Mouse (Mus musculus): Measurements from ENCODE around the gene Ankfn1. TPM values are rescaled to one million over a fixed set of nuclear protein-coding genes. Genes with fewer than 3 reads are reported as not detected.

The Ankfn1 gene
- polyA plus RNA-seq, 1 experiment from 2014 or later, result 4.2 TPM

DNA sequence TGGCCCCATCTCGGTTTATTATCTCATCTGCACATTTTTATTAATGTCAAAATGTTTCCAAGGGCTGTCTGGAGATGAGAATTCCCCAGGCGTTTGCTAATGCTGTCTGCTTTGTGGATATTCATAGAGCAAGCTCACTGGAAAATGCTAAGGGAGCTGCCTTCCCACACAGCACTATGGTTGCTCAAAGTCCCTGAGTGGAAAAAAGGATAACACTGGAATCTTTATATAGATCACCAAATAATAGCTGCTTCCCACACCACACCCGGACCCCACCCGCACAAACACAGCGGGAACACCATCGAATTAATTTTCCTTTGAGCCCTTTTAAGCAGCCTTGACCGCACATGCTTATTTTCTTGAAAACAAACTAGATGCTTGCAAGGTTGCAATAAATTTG, 169.4 kb downstream of the Ankfn1 start:
- H3K27ac ChIP-seq (replicated peaks), result no peak overlapping the region
- H3K9ac ChIP-seq (replicated peaks), result no peak overlapping the region
- WGBS, result 70% methylated on average over 7 of the region's 7 CpGs
- H3K4me1 ChIP-seq, result no peaks in the 10 kb centered on the region
- no peak overlapping the region for H3K4me2 ChIP-seq (replicated peaks)
- ATAC-seq (replicated peaks), result no peak
- no peaks in the 10 kb centered on the region for H3K9me3 ChIP-seq
- no peak overlapping the region for H3K4me3 ChIP-seq
- H3K27me3 ChIP-seq, result no peaks in the 10 kb centered on the region
- H3K36me3 ChIP-seq, result no peaks in the 10 kb centered on the region

DNA sequence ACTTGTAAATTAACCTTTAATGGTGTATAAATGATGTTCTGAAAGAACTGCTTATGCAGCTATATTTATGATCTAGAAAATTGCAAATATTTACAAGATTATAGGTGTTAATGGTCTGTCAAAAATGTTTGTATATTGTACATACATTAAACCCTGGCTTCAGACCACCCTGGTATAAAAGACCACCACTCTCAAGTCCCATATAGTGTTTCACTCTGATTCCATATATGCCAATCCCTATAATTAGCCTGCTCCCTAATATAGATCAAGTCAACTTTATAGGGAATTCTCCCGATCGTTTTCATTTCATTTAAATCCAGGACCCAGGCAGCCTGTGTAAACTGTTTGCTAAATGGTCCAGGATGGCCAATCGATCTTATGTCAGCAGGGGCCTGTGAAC, 170.2 kb downstream of the Ankfn1 start:
- Histone ChIP-seq H3K4me3 (no peak overlapping the region), H3K4me2 (replicated peaks) (no peak overlapping the region), H3K36me3 (no peaks in the 10 kb centered on the region), H3K4me1 (no peaks in the 10 kb centered on the region), H3K9ac (replicated peaks) (no peak overlapping the region), H3K9me3 (no peaks in the 10 kb centered on the region), H3K27me3 (no peaks in the 10 kb centered on the region), H3K27ac (replicated peaks) (no peak overlapping the region)
- 75% methylated on average over 3 of the region's 3 CpGs for WGBS
- no peak for ATAC-seq (replicated peaks)

DNA sequence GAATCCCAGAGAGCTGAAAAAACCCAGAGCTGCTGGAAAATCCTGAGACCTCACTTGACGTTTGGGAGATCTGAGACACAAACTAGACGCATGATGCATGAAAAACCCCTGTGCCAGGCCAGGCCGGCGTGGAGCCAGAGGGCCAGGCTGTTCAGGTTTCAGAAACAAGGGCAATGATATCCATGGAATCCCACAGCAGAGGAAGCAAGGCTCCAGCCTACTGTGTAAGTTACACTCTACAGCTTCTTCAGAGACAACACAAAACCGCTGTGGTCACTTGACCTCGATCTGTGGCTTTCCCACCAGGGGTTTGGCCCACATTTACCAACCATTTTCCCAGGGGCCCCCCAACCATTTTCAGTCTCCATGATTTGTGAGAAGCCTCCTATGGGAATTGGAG, 171.1 kb downstream of the Ankfn1 start:
- Histone ChIP-seq H3K9ac (replicated peaks) (no peak overlapping the region), H3K27me3 (no peaks in the 10 kb centered on the region), H3K9me3 (no peaks in the 10 kb centered on the region), H3K4me2 (replicated peaks) (no peak overlapping the region), H3K27ac (replicated peaks) (no peak overlapping the region), H3K4me3 (no peak overlapping the region), H3K36me3 (no peaks in the 10 kb centered on the region), H3K4me1 (no peaks in the 10 kb centered on the region)
- no peak for ATAC-seq (replicated peaks)
- 90% methylated on average over 6 of the region's 6 CpGs for WGBS

DNA sequence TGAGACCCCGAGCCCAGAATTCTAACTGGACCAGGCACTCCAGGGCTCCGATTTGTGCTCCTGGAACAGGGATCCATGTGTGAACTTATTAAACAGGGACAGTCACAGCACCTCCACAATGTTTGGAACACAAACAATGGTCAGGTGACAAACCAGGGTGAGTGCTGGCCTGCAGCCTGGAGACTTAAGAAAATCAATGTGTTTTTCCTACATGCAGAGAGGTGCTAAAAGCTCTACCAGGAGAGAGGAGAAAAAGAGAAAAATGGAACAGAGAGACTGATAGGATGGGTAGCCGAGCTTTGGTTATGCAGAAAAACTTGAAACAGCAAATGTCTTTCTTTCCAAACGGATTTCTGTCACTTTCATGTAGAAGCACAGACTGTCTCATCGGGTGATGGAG, 174.5 kb downstream of the Ankfn1 start:
- ATAC-seq (replicated peaks), result no peak
- H3K4me2 ChIP-seq (replicated peaks), result no peak overlapping the region
- H3K9ac ChIP-seq (replicated peaks), result no peak overlapping the region
- no peaks in the 10 kb centered on the region for H3K9me3 ChIP-seq
- H3K4me3 ChIP-seq, result no peak overlapping the region
- no peaks in the 10 kb centered on the region for H3K36me3 ChIP-seq
- H3K4me1 ChIP-seq, result no peaks in the 10 kb centered on the region
- no peak overlapping the region for H3K27ac ChIP-seq (replicated peaks)
- H3K27me3 ChIP-seq, result no peaks in the 10 kb centered on the region
- 85% methylated on average over 5 of the region's 5 CpGs for WGBS

DNA sequence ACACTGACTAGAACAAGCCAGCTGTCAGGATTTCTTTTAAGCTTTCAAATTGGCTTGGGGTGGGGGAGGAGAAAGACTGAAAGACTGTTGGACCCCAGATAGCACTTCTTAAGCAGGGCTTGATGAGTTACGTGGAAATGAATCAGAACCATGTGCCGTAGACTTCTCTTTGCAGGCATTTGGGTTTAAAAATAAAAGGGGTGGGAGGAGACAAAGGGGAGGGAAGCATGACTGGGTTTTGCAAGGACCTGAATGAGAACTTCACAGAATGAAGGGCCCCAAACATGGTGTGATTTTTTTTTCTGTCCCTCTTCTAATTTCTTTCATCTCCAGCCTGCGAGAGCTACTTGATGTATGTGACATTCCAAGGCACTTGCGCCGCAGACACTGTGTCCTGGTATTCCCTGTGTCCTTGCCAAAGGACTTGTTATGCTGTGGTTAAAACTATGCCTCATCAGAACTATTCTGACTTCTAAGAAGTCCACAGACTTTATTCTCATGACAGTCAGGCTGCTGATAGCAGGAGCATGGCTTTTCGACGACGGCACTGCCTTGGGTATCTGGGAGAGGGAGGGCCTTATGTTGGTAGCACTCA, 176.4 kb downstream of the Ankfn1 start:
- Histone ChIP-seq H3K36me3 (no peaks in the 10 kb centered on the region), H3K9me3 (no peaks in the 10 kb centered on the region), H3K4me1 (no peaks in the 10 kb centered on the region), H3K9ac (replicated peaks) (no peak overlapping the region), H3K27ac (replicated peaks) (no peak overlapping the region), H3K4me3 (no peak overlapping the region), H3K27me3 (no peaks in the 10 kb centered on the region), H3K4me2 (replicated peaks) (no peak overlapping the region)
- ATAC-seq (replicated peaks), result no peak
- WGBS, result 80% methylated on average over 8 of the region's 8 CpGs

DNA sequence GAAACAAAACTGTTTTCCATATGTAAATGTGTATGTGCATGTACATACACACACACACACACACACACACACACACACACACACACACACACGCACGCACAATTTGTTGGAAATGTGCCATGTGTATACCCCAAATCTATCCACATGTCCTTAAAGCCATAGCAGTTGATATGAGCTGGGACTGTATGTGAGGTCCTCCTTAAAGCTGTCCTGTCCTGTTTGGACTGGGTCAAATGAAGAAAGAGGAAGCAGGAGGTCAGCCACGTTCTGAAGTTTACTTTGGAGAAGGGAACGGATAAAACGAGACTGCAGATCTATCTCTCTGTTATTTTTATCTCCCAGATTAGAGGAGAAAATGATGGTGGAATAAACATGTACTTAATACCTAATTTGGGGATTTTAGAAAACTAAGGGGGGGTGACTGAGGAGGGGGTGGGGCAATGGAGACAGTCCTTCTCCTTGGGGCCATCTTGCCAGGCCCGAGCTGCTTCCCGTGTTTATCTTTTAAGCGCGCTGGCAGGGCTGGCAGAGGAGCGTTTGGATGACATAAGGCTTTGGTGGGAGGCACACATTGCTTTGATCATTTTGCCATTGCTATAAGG, 187.1 kb downstream of the Ankfn1 start:
- no peaks in the 10 kb centered on the region for H3K27me3 ChIP-seq
- H3K9me3 ChIP-seq, result no peaks in the 10 kb centered on the region
- ATAC-seq (replicated peaks), result no peak
- H3K4me3 ChIP-seq, result no peak overlapping the region
- H3K4me2 ChIP-seq (replicated peaks), result no peak overlapping the region
- no peak overlapping the region for H3K9ac ChIP-seq (replicated peaks)
- no peak overlapping the region for H3K27ac ChIP-seq (replicated peaks)
- WGBS, result 88% methylated on average over 10 of the region's 10 CpGs
- H3K4me1 ChIP-seq, result no peaks in the 10 kb centered on the region
- H3K36me3 ChIP-seq, result no peaks in the 10 kb centered on the region

DNA sequence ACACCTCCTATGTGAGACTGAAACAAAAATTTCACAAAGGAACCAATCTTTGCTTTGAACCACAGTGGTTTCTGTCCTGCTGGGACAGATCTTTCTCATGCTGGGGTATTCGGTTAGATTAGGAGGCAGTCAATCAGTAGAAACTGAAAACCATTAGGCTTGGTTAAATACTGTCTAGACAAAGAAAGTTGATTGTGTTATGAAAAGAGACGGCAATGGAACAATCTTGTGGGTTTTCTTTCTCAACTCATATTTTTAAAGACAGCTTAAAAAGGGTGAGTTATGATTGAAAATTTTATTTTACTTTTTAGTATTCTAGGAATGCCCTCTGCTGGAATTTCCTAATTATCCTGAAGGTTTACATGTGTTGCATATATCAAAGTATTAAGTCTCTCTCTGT, 191.1 kb downstream of the Ankfn1 start:
- no peaks in the 10 kb centered on the region for H3K9me3 ChIP-seq
- no peaks in the 10 kb centered on the region for H3K27me3 ChIP-seq
- ATAC-seq (replicated peaks), result no peak
- H3K4me3 ChIP-seq, result no peak overlapping the region
- no peaks in the 10 kb centered on the region for H3K4me1 ChIP-seq
- 25% methylated on average over 2 of the region's 2 CpGs for WGBS
- H3K27ac ChIP-seq (replicated peaks), result no peak overlapping the region
- no peak overlapping the region for H3K9ac ChIP-seq (replicated peaks)
- H3K4me2 ChIP-seq (replicated peaks), result no peak overlapping the region
- no peaks in the 10 kb centered on the region for H3K36me3 ChIP-seq

DNA sequence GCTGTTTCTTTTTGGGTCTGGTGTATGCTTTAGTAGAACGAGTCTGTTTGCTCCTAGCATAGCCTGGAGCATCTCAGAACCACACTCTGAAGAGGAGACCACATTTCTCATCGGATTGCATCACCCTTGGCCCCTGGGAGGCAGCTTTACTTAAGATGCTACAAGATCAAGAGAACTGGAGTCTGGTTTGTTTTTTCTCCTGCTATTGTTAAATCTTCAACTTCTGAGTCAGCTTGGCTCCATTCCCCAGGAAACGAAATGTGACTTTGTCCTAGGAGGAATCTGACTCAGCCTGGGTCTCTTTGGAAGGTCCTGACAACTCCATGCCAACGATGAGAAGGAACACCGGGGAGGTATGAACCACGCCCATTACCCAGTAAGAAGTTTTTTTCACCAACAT, 197.6 kb downstream of the Ankfn1 start:
- no peak for ATAC-seq (replicated peaks)
- Histone ChIP-seq H3K4me1 (peaks cover 4% of the 10 kb centered on the region; the same call in 1 of the 2 replicates), H3K9ac (replicated peaks) (no peak overlapping the region), H3K27me3 (no peaks in the 10 kb centered on the region), H3K4me3 (no peak overlapping the region), H3K9me3 (no peaks in the 10 kb centered on the region), H3K4me2 (replicated peaks) (no peak overlapping the region), H3K36me3 (no peaks in the 10 kb centered on the region), H3K27ac (replicated peaks) (no peak overlapping the region)
- 85% methylated on average over 6 of the region's 6 CpGs for WGBS

DNA sequence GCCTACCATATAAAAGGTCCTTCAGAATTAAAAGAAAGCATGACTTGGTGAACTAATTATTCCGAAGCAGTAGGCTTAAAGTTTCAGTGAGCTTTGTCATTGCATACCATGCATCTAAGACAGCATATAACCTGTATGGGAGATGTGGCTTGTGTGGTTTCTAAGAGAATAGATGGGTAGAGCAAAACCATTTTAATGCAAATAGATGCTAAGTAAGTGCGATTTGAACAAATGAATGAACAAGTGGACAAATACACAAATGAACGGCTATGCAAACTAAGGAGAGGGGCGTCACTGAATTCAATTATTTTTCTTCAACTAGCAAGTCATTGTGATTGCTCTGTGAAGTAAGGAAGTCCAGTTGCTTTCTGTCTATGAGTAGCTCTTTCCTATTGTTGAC, 198.3 kb downstream of the Ankfn1 start:
- Histone ChIP-seq H3K27me3 (no peaks in the 10 kb centered on the region), H3K4me2 (replicated peaks) (no peak overlapping the region), H3K4me3 (no peak overlapping the region), H3K27ac (replicated peaks) (no peak overlapping the region), H3K4me1 (peaks cover 4% of the 10 kb centered on the region; the same call in 1 of the 2 replicates), H3K9ac (replicated peaks) (no peak overlapping the region), H3K36me3 (no peaks in the 10 kb centered on the region), H3K9me3 (no peaks in the 10 kb centered on the region)
- ATAC-seq (replicated peaks), result no peak
- WGBS, result 37% methylated on average over 4 of the region's 4 CpGs

DNA sequence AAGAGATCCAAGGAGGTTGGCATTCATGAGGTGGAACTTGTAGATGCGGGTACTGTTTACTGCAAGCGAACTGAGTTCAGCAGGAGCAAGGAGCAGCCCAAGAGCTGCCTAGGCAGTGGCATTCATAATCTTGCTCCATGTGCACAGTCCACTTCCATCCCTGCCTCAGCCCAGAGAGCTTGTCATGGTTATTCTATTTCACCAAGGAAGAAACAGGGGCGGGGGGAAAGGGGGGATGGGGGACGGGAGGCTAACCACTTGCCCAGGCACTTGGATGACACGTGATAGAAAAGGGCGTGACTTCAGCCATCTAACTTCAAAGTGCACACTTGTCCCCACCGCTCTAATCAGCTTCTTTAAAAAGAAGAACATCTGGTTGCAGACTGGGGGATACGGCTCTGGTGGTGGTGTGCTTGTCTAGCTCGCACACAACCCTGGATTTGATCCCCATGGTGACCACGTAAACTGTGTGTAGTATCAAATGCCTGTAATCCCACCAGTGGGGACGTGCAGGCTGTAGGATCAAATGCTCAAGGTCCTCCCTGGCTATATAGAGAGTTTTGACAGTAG, 203.1 kb downstream of the Ankfn1 start:
- 81% methylated on average over 11 of the region's 11 CpGs for WGBS
- H3K4me1 ChIP-seq, result 0 out of 2 replicates have a peak, but pooled peaks cover under 1% of the 10 kb centered on the region
- no peak overlapping the region for H3K9ac ChIP-seq (replicated peaks)
- no peaks in the 10 kb centered on the region for H3K36me3 ChIP-seq
- no peaks in the 10 kb centered on the region for H3K9me3 ChIP-seq
- H3K27ac ChIP-seq (replicated peaks), result no peak overlapping the region
- H3K4me2 ChIP-seq (replicated peaks), result no peak overlapping the region
- ATAC-seq (replicated peaks), result no peak
- no peak overlapping the region for H3K4me3 ChIP-seq
- no peaks in the 10 kb centered on the region for H3K27me3 ChIP-seq

DNA sequence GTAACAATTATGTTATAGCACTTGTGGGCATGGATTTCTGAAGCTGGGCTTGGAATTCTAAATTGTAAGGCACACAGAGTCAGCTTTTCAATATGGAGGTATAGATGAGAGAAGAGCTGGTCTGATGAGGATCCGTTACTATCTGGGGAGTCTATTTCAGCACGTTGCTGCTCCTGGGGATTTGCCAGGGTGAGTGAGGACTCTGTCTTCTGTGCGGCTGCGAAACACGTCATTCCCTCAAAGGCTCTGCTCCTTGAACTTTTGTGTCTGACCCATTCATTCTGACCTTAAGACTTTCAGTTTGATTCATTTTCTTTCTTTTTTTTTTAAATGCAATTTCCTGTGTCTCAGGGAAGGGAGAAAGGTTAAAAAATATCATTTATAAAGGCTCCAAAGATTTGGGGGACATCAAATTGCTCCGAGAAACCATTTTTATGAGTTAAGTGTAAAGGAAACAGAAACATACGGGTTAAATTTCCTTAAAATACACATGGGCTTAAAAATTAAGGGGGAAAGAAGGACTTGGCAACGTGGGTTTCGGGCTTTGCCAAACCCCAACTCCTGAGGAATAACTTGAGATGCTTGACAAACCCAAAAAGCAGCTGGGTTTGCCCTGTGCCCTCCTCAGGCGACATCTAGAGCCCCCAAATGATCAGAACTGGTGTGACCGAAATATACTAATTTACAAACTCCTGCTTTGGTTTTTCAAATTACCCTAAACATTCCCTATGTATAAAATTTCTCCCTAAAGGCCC, 207.9 kb downstream of the Ankfn1 start:
- WGBS, result 75% methylated on average over 11 of the region's 11 CpGs
- Histone ChIP-seq H3K36me3 (no peaks in the 10 kb centered on the region), H3K27ac (replicated peaks) (no peak overlapping the region), H3K4me1 (no peaks in the 10 kb centered on the region), H3K27me3 (no peaks in the 10 kb centered on the region), H3K4me3 (no peak overlapping the region), H3K9ac (replicated peaks) (no peak overlapping the region), H3K4me2 (replicated peaks) (no peak overlapping the region), H3K9me3 (no peaks in the 10 kb centered on the region)
- ATAC-seq (replicated peaks), result no peak

DNA sequence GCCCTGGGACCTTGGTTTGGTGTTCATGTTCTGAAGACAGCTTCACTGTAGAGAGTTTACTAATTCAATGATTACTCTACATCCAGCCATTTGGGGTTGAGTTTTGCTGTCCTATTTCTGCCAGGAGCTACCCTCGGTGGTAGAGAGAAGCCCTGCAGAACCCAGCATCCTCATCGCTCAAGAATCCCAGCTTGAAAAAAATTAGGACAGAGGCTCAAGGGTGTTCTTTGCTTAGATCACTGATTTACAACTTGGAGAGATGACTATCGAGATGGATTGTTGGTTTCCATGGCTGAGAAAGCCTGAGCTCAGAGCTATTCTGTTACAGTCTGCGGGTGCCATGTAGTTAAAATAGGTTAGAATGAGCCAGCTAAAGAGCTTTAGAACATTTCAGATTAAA, 209.2 kb downstream of the Ankfn1 start:
- 96% methylated on average over 4 of the region's 4 CpGs for WGBS
- ATAC-seq (replicated peaks), result no peak
- Histone ChIP-seq H3K4me1 (no peaks in the 10 kb centered on the region), H3K9me3 (no peaks in the 10 kb centered on the region), H3K9ac (replicated peaks) (no peak overlapping the region), H3K4me3 (no peak overlapping the region), H3K4me2 (replicated peaks) (no peak overlapping the region), H3K36me3 (no peaks in the 10 kb centered on the region), H3K27me3 (no peaks in the 10 kb centered on the region), H3K27ac (replicated peaks) (no peak overlapping the region)

Data from forebrain, embryonic 15.5 days (tissue).